Mouse (Mus musculus): ENCODE results near the gene Ing3.

The Ing3 gene

GRCm38 (mm10) chr6:21991151-21991550 lies 41.8 kb downstream of the Ing3 start:
- no peak for DNase-seq (ENCODE audit: low spot score)

DNA sequence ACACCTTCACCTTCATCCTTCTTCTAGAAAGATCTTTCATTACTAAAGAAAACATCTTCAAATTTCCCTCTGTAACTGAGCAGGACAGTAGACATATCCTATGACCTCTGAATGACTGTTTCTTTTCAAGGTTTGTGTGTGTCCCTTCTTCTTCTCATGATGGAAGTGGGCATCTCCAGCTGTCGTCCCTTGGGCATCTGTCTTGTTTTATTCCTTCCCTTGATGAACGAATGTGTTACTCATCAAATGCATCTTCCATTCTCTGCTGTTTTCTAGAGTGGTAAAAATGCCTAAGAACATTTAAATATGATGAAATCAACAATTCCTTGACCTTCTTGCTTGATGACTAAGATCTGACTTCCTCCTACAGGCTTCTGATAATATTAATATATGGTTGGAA lies 43.7 kb downstream of the Ing3 start:
- DNase-seq (ENCODE audit: low spot score), result no peak

DNA sequence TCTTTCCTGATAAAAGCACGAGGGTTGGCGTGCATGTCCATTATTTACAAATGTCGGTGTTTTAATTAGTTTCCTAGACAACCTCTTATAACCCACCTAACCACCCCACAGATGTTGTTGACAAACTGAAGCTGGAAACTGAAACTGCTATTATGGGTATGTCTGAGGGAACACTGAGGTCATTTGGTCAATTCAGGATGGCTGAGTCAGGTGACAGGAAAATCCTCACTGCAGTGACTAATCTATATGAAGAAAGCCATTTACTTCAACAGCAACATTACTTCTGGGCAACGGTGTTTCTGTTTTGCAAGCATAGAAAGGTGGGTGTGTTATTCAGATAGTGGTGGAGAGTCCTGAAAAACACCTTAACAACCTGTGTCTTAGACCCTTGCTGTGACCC lies 48.8 kb downstream of the Ing3 start:
- no peak for DNase-seq (ENCODE audit: low spot score)

DNA sequence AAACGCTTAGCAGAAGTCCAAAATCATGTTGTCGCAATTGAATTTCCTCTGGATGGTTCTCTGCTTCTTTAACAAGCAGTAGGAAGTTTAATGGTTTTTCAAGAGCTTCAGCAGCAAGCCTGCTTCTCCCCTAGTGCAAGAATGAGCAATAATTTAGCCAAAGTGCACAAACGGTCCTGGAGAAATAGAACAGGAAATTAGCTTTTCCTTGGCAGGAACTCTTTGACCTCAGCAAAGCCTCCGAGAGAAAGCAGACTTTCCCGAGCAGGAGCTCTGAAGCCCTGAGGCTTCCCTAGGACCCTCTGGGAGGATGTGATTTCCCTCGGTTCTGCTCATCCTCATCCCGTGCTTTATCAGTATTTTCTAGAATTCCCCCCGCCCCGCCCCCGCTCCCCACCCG lies 49.7 kb downstream of the Ing3 start:
- no peak for DNase-seq (ENCODE audit: low spot score)

DNA sequence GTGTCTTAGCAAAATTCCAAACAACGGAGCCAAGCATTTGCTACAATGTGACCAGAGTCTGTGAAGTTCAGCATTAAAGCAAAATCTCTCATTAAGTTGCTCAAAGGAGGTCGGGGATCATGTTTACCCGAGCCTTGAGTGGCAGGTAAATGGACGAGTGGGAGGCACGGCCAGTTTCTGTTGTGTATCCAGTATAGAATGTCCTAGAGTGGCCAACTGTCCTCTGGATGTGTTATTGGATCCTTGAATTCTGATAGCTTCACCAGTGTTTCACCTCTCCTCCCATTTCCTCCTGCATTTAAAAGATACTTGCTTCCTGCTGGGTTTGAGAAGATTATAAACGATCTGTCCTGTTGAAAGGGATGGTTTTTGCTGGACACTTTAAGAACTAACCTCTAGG lies 50.7 kb downstream of the Ing3 start:
- DNase-seq (ENCODE audit: low spot score), result no peak

DNA sequence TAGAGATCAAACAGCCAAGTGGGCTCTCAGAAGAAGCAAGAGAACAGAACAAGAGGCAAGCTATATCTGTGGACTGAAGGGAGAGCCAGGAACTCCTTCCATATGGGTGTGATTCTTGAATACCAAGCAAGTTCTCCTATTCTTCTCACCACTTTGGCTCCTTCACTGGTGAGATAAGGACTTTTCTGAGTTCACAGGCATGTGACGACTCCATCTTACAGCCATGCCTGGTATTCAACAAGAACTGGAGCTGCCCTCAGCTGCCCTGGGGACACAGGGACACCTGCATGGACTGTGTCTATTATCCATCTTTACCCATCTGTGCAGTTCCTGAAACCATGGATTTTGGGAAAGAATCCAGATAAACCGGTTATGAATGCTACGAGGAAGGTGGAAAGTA lies 51.5 kb downstream of the Ing3 start:
- no peak for DNase-seq (ENCODE audit: low spot score)

- DNase-seq (ENCODE audit: low spot score), result no peak
Observed at GRCm38 (mm10) chr6:22001284-22001916, 52.0 kb downstream of the Ing3 start.

- no peak for DNase-seq (ENCODE audit: low spot score)
Observed at GRCm38 (mm10) chr6:22002521-22003199, 53.3 kb downstream of the Ing3 start.

GRCm38 (mm10) chr6:22003200-22003587 lies 53.8 kb downstream of the Ing3 start:
- no peak for DNase-seq (ENCODE audit: low spot score)

DNA sequence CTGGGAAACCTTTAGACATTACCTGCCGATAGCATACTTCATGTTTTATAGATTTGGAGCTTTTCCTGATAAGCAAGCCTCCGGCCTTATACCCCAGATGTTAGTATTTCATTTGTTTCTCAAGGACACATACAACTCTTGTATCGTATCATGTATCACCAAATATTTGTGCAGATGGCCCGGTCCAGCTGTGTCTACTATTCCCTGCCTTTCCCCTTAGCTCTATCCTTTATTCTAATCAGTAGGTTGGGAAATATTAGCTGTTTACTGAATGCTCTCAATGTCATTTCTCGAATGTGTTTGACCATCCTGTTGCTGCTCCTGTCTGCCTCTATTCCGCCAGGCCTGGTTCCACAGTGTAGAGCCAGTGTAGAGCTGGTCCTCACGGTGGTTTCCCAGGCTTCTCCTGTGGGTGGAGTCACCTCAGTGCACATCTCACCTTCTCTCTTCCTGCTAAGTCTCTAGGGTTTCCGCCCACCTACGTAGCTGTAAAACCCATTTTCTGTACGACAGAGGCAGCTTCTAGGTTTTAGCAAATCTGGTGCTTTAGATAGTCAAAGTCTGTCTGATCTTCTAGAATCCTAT lies 54.7 kb downstream of the Ing3 start:
- DNase-seq (ENCODE audit: low spot score), result no peak

GRCm38 (mm10) chr6:22008346-22008745 lies 59.0 kb downstream of the Ing3 start:
- no peak for DNase-seq (ENCODE audit: low spot score)

- DNase-seq (ENCODE audit: low spot score), result no peak
Observed at GRCm38 (mm10) chr6:22010258-22010657, 60.9 kb downstream of the Ing3 start.

GRCm38 (mm10) chr6:22010761-22011281 lies 61.5 kb downstream of the Ing3 start:
- no peak for DNase-seq (ENCODE audit: low spot score)

GRCm38 (mm10) chr6:22011546-22011945 lies 62.2 kb downstream of the Ing3 start:
- no peak for DNase-seq (ENCODE audit: low spot score)

- DNase-seq (ENCODE audit: low spot score), result no peak
Observed at GRCm38 (mm10) chr6:22012099-22012498, 62.7 kb downstream of the Ing3 start.

- DNase-seq (ENCODE audit: low spot score), result no peak
Observed at GRCm38 (mm10) chr6:22012501-22012900, 63.1 kb downstream of the Ing3 start.

- DNase-seq (ENCODE audit: low spot score), result no peak
Observed at GRCm38 (mm10) chr6:22013394-22013793, 64.0 kb downstream of the Ing3 start.

DNA sequence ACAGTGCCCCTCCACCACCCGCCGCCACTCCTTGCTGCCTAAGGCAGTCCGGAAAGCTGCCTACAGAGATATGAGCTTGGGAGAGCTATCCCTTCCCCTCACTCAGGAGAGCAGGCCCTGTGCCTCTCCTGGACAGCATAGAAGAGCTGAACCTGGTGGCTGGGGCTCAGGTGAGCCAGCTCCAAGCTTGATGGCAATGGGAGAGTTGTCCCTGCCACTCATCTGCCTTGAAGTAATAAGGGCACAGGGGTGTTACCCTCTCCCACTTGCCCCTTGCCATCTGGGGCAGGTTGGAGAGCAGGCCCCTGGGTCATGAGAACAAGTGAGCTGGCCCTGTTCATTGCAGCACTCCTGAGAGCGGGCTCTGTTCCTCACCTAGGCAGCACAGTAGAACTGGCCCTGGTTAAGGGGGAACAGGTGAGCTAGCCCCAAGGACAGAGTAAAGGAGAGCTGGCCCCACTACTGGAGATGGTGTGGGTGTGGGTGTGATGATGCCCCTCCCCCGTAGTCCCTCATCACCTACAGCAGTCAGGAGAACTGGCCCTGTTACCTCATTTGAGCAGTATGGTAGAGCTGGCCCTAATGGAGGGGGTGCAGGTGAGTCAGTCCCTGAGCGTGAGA lies 65.0 kb downstream of the Ing3 start:
- no peak for DNase-seq (ENCODE audit: low spot score)

- DNase-seq (ENCODE audit: low spot score), result no peak
Observed at GRCm38 (mm10) chr6:22017631-22018030, 68.3 kb downstream of the Ing3 start.

DNA sequence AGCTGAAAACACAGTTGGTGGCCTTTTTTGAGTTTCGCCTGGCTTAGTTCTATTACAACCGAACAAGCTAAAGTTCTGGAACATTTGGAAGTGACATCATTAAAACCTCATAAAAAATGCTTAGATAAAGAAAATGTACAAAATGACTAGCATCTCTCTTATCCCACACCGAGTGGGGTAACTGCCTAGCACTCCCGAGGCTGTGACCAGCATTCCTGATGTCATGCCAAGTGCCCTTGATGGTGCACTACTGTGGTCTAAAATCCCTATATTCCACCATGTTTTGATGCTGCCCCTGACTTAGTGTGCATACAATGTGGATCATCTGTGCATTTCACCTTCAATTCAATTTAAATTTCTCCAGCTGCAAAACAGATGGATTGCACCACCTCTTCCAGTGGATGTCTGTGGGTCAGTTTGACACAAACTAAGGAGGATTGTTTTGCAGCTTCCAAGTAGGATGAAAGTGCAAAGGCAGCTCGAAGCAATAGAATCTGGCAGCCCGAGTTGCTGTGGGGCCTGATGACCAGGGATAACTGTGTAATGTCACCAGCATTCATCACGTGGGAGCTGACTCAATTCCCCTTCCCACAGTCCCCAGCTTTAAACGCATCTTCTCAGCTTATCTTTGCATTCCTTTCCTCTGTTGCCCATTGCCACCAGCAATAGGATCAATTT lies 69.5 kb downstream of the Ing3 start:
- no peak for DNase-seq (ENCODE audit: low spot score)

DNA sequence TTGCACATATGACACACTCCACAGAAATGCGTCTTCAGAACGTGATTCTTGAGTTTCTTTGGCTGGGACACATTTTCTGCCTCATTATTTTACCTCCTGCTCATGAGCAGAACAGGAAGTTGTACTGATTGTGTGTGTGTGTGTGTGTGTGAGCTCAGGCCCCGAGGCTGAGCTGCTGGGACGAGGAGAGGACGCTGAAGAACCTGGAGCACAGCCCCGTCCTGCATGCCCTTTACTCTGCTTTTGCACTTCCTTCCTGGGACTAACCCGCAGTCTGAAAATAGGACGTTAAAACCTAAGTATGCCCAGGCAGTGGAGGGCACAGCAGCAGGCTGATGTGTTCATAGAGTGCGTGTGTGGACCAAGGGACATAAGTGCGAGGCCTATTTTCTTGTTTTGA lies 70.3 kb downstream of the Ing3 start:
- no peak for DNase-seq (ENCODE audit: low spot score)

GRCm38 (mm10) chr6:22020696-22021095 lies 71.3 kb downstream of the Ing3 start:
- no peak for DNase-seq (ENCODE audit: low spot score)
